Mouse (Mus musculus) small intestine, adult 2 months (tissue): ENCODE measurements around the gene Vps33b.

ENCODE experiments used
- CTCF ChIP-seq: fragments of 200-500 bp; IDR thresholded peaks from 2 replicates; pipeline ENCODE4 v1.5.1; 2012; ENCODE audit warnings: low read depth, mild to moderate bottlenecking, control low read depth, inconsistent platforms, low read length, moderate library complexity, mixed read lengths; ENCODE audit not compliant: insufficient replicate concordance, insufficient read length; ENCODE audit errors: extremely low read depth
- POLR2A ChIP-seq: fragments of 200-500 bp; IDR thresholded peaks from 2 replicates; pipeline ENCODE4 v1.6.1; 2012; ENCODE audit warnings: low read depth, mild to moderate bottlenecking, control low read depth, inconsistent platforms, low read length, moderate library complexity

- TF ChIP-seq CTCF = no peak
- no peak for TF ChIP-seq POLR2A
Observed at GRCm38 (mm10) chr7:80323336-80323735, 53.9 kb downstream of the Vps33b start.
